Mouse (Mus musculus): ENCODE measurements around the gene Lama2.

DNA sequence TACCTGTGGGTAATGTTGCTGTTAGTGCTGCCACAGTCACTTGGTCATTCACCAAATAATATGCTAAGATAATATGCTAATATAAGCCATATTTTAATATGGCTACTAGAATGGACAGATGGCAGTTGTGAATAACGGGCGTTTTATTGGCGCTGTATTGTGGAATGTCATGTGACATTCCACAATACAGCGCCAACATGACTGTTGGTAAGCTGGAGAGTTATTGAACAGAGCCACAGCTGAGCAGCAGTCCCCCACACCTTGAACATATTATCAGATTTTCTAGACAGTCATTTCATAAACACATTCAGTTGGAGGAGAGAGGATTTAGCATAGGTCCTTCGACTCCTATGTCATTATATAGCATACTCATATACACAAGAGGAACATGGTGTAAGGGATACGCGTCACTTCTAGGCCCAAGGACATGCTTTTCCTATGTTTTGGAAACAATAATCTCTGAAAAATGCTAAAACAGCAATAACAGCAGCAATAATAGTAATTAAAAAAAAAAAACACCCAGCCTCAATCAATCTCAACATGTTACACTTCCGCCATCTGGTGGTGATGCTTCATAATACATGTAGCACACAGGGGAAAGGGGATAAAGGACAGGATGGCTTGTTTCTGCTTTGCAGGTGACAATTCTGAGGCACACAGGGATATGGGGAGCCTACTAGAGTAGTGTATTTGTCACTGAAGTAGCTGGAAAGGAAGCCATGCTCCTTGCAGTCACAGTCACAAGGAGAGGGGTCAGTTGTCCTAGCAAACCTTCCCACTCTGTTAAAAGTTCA lies 624.2 kb downstream of the Lama2 start:
- TF ChIP-seq CTCF (IDR thresholded peaks at IDR 0.05) (peak; percentile 86), EP300 (IDR thresholded peaks at IDR 0.05) (no peak)

Data from lung, postnatal 0 days (tissue).